Mouse (Mus musculus) monocyte, adult 5-6 weeks (primary cell): ENCODE measurements around the gene Zc3h12a. TPM values are rescaled to one million over a fixed set of nuclear protein-coding genes. Genes with fewer than 3 reads are reported as not detected.

Experiments
- total RNA-seq: library from RNA; stranded (forward); fragments of 200-1000, 200-491, 200-594 nt; gene quantifications from 3 replicates; pipeline ENCODE4 v1.2.3, GENCODE M21; 2017

The Zc3h12a gene
- total RNA-seq, 1 experiment from 2014 or later = 24.0 TPM

Other genes starting within 250 kb of the Zc3h12a start
- gene Epha10, start 246.9 kb downstream of the Zc3h12a start, total RNA-seq = not detected in 3 replicates
- gene 9930104L06Rik, start 190.8 kb downstream of the Zc3h12a start, total RNA-seq = 13.3 to 21.1 TPM (median 17.5 TPM) in 3 replicates
- gene Cdca8, start 188.5 kb downstream of the Zc3h12a start, total RNA-seq = 1.3 to 2.7 TPM (median 2.0 TPM) in 3 replicates
- not detected in 3 replicates for gene Rspo1, start 141.4 kb downstream of the Zc3h12a start, total RNA-seq
- 115 to 144 TPM (median 122 TPM) in 3 replicates for gene Gnl2, start 111.3 kb downstream of the Zc3h12a start, total RNA-seq
- 0.43 TPM in 1 of 3 replicates, not detected in the others for gene Dnali1, start 62.1 kb downstream of the Zc3h12a start, total RNA-seq
- 26.6 to 40.5 TPM (median 35.0 TPM) in 3 replicates for gene Snip1, start 61.2 kb downstream of the Zc3h12a start, total RNA-seq
- gene Meaf6, start 42.7 kb downstream of the Zc3h12a start, total RNA-seq = 17.3 to 37.0 TPM (median 34.6 TPM) in 3 replicates